Comparison of ENCODE assay signal across 9 mouse cellular contexts in genomic region chr8:120598579-120598978, GRCm38 (mm10). TPM values are rescaled to one million over a fixed set of nuclear protein-coding genes. Genes with fewer than 3 reads are reported as not detected.
DNase-seq lines count a peak whose midpoint lies in the region; ATAC-seq and TF ChIP-seq lines count a peak whose summit lies in the region.
"Had no signal": no experiment of that assay in that cellular context is flagged by ENCODE, and none has a peak within 500 bp of the region (broad histone marks: within the 10 kb centered on the region; RNA-seq: fewer than 3 reads in every experiment).

No protein-coding gene starts in this region.

- no peak for TF ChIP-seq CTCF in hindbrain, postnatal 0 days (IDR thresholded peaks at IDR 0.05; ENCODE audit: low read depth)

- peaks cover 0 to 14% of the 10 kb centered on the region in 2 experiments; a peak in 2 of 4 replicates for H3K4me1 ChIP-seq in ES-E14 (ENCODE audit: control insufficient read depth in 2 of 2, insufficient read depth in 2 of 2, low read length in 2 of 2, poor library complexity in 1 of 2)
- peaks cover 27% of the 10 kb centered on the region for H3K4me1 ChIP-seq in forebrain, embryonic 15.5 days
- H3K4me1 ChIP-seq in hindbrain, postnatal 0 days (ENCODE audit: insufficient read depth, low read length): no peaks in the 10 kb centered on the region; the same call in 1 of the 2 replicates
- H3K4me1 ChIP-seq in limb, embryonic 13.5 days: peaks cover 17% of the 10 kb centered on the region

- H3K27me3 ChIP-seq in forebrain, embryonic 15.5 days: no peaks in the 10 kb centered on the region
- no peaks in the 10 kb centered on the region for H3K27me3 ChIP-seq in hindbrain, postnatal 0 days (ENCODE audit: insufficient read depth, low read length)
- H3K27me3 ChIP-seq in limb, embryonic 13.5 days: no peaks in the 10 kb centered on the region

- peak; percentile 48 for DNase-seq in embryo, embryonic 10 days (ENCODE audit: low spot score)
- DNase-seq in embryo, embryonic 9.5 days (ENCODE audit: extremely low spot score): no peak
- no peak for DNase-seq in ES-E14 (ENCODE audit: low read depth, low spot score)
- DNase-seq in hindbrain, postnatal 0 days (ENCODE audit: low spot score): peak; percentile 82
- DNase-seq in Muller cell, postnatal 12 days (ENCODE audit: inconsistent ontology term): no peak
- no peak for DNase-seq in spleen, adult 12 weeks (ENCODE audit: low spot score)

- peak overlapping the region; percentile 40; the same call in 1 of the 2 replicates for H3K9ac ChIP-seq in ES-E14 (ENCODE audit: insufficient read depth, low read depth, low read length, poor library complexity, severe bottlenecking)
- H3K9ac ChIP-seq in forebrain, embryonic 15.5 days (replicated peaks): no peak overlapping the region
- no peak overlapping the region for H3K9ac ChIP-seq in hindbrain, postnatal 0 days (replicated peaks; ENCODE audit: low read length)
- peak overlapping the region; percentile 53; the same call in 1 of the 2 replicates for H3K9ac ChIP-seq in limb, embryonic 13.5 days

- H3K9me3 ChIP-seq in ES-E14 (ENCODE audit: control insufficient read depth, insufficient read depth, low read depth, low read length): no peaks in the 10 kb centered on the region
- H3K9me3 ChIP-seq in forebrain, embryonic 15.5 days: no peaks in the 10 kb centered on the region
- no peaks in the 10 kb centered on the region for H3K9me3 ChIP-seq in hindbrain, postnatal 0 days (ENCODE audit: low read length)
- no peaks in the 10 kb centered on the region for H3K9me3 ChIP-seq in limb, embryonic 13.5 days

- no peak overlapping the region for H3K27ac ChIP-seq in ES-E14 (ENCODE audit: insufficient read depth, low read depth, low read length, poor library complexity, severe bottlenecking)
- H3K27ac ChIP-seq in forebrain, embryonic 15.5 days (replicated peaks): peak overlapping the region; percentile 81
- peak overlapping the region; percentile 32; the same call in 1 of the 2 replicates for H3K27ac ChIP-seq in hindbrain, postnatal 0 days
- 0 out of 2 replicates have a peak overlapping the region, but pooled peaks have one; percentile 44 for H3K27ac ChIP-seq in limb, embryonic 13.5 days

- peak; percentile 88 for ATAC-seq in forebrain, embryonic 15.5 days (replicated peaks)
- ATAC-seq in hindbrain, postnatal 0 days: peak; percentile 63
- ATAC-seq in limb, embryonic 13.5 days (ENCODE audit: low FRiP score, low read depth): peak; percentile 62

- WGBS in forebrain, embryonic 15.5 days: 23% methylated on average over 24 of the region's 24 CpGs
- WGBS in hindbrain, postnatal 0 days: 17% methylated on average over 24 of the region's 24 CpGs
- 20% methylated on average over 24 of the region's 24 CpGs for WGBS in limb, embryonic 13.5 days

- peak overlapping the region in 1 of 2 experiments; percentile 27; a peak in 2 of 4 replicates for H3K4me3 ChIP-seq in ES-E14 (ENCODE audit: insufficient read depth in 1 of 2, low read depth in 1 of 2, low read length in 2 of 2, poor library complexity in 1 of 2, severe bottlenecking in 1 of 2)
- H3K4me3 ChIP-seq in forebrain, embryonic 15.5 days: no peak overlapping the region
- no peak overlapping the region for H3K4me3 ChIP-seq in hindbrain, postnatal 0 days (ENCODE audit: low read length)
- H3K4me3 ChIP-seq in limb, embryonic 13.5 days: peak overlapping the region; percentile 10; the same call in 1 of the 2 replicates
- H3K4me3 ChIP-seq: myocyte had no signal

- in situ Hi-C loops in ES-E14 (cut with MboI; ENCODE audit: low sequenced_read_pairs in 2 of 2, unreplicated experiment in 2 of 2): no loop called here

- peak overlapping the region; percentile 14; the same call in 1 of the 2 replicates for H3K4me2 ChIP-seq in forebrain, embryonic 15.5 days (replicated peaks)
- H3K4me2 ChIP-seq in hindbrain, postnatal 0 days (ENCODE audit: low read depth, low read length): no peak overlapping the region
- peak overlapping the region; percentile 50 for H3K4me2 ChIP-seq in limb, embryonic 13.5 days (replicated peaks)

- no peaks in the 10 kb centered on the region for H3K36me3 ChIP-seq in ES-E14 (ENCODE audit: control insufficient read depth, insufficient read depth, low read length, poor library complexity, severe bottlenecking)
- H3K36me3 ChIP-seq in forebrain, embryonic 15.5 days: no peaks in the 10 kb centered on the region
- H3K36me3 ChIP-seq in hindbrain, postnatal 0 days (ENCODE audit: insufficient read depth, low read length): no peaks in the 10 kb centered on the region
- no peaks in the 10 kb centered on the region for H3K36me3 ChIP-seq in limb, embryonic 13.5 days

TF ChIP-seq in ES-E14, 5 proteins besides CTCF, POLR2A, EP300 and RAD21:
- no peak for TF ChIP-seq HCFC1 (IDR thresholded peaks at IDR 0.05; ENCODE audit: borderline replicate concordance, insufficient read depth, low read length)
- no peak for TF ChIP-seq CHD2 (IDR thresholded peaks at IDR 0.05; ENCODE audit: low read depth, low read length)
- TF ChIP-seq ZNF384 (IDR thresholded peaks at IDR 0.05; ENCODE audit: low read depth, low read length): no peak
- TF ChIP-seq ZC3H11A (IDR thresholded peaks at IDR 0.05; ENCODE audit: borderline replicate concordance, low read depth, low read length): no peak
- no peak for TF ChIP-seq MAFK (IDR thresholded peaks at IDR 0.05; ENCODE audit: insufficient read depth, low read depth, low read length)

RNA-seq across cellular contexts. Expression of gene Gins2, which starts 9.5 kb away (rescaled TPM):
- 47.0 and 56.2 TPM in 2 replicates for total RNA-seq in ES-E14 (2012; rRNA removed)
- polyA plus RNA-seq in forebrain, embryonic 15.5 days (2015; fragmentation: Nextera tagmentation; extraction: Ambion mirVana): 27.1 and 34.2 TPM in 2 replicates
- 2.8 and 12.3 TPM in 2 replicates for total RNA-seq in hindbrain, postnatal 0 days (2014; rRNA removed)
- polyA plus RNA-seq in hindbrain, postnatal 0 days (2015; fragmentation: Nextera tagmentation; extraction: Ambion mirVana): 17.2 and 20.6 TPM in 2 replicates
- 104 and 108 TPM in 2 replicates for polyA plus RNA-seq in limb, embryonic 13.5 days (2015; fragmentation: Nextera tagmentation; extraction: Ambion mirVana)

RNA-seq across cellular contexts. Expression of gene 1190005I06Rik, which starts 48.9 kb away (rescaled TPM):
- total RNA-seq in ES-E14 (2012; rRNA removed): 21.8 and 24.7 TPM in 2 replicates
- 8.3 and 11.3 TPM in 2 replicates for polyA plus RNA-seq in forebrain, embryonic 15.5 days (2015; fragmentation: Nextera tagmentation; extraction: Ambion mirVana)
- total RNA-seq in hindbrain, postnatal 0 days (2014; rRNA removed): 12.3 and 26.5 TPM in 2 replicates
- polyA plus RNA-seq in hindbrain, postnatal 0 days (2015; fragmentation: Nextera tagmentation; extraction: Ambion mirVana): 17.3 and 20.6 TPM in 2 replicates
- 7.4 and 8.0 TPM in 2 replicates for polyA plus RNA-seq in limb, embryonic 13.5 days (2015; fragmentation: Nextera tagmentation; extraction: Ambion mirVana)

Comparison
In these comparisons a context has a peak if more than half of its experiments do, and no peak if none do; other contexts are left out.
1. DNase-seq: peak in embryo, embryonic 10 days (single experiment) and hindbrain, postnatal 0 days (single experiment); none in embryo, embryonic 9.5 days (single experiment), ES-E14 (single experiment), Muller cell, postnatal 12 days (single experiment) and spleen, adult 12 weeks (single experiment).
2. H3K9ac ChIP-seq: peak in ES-E14 (single experiment) and limb, embryonic 13.5 days (single experiment); none in forebrain, embryonic 15.5 days (single experiment) and hindbrain, postnatal 0 days (single experiment).
3. Peak in every context shown above with its lines, with median percentiles within 50 percentile points of each other: ATAC-seq.